Mouse (Mus musculus) liver, embryonic 15.5 days (tissue): ENCODE data around the gene Usp51. TPM values are rescaled to one million over a fixed set of nuclear protein-coding genes. Genes with fewer than 3 reads are reported as not detected.
A peak's percentile ranks its signal among the peaks of the same experiment; 100 is the strongest.
"Not testable (repeated sequence)": the region's sequence is repeated elsewhere in the genome, so short reads cannot be mapped to it uniquely, and the experiment has no call there.

ENCODE experiments used
- ATAC-seq: fragments of 200-750 bp; cut with Nextera tagmentation; 2 replicates; pipeline ENCODE4 v1.8.0; 2017; ENCODE audit warnings: moderate number of reproducible peaks, mild to moderate bottlenecking, moderate library complexity; ENCODE audit not compliant: insufficient read depth
- H3K27ac ChIP-seq: fragments of 300-500 bp; sonication (generic); replicated peaks from 2 replicates; pipeline ENCODE4 v1.5.1; 2015; ENCODE audit warnings: mild to moderate bottlenecking, inconsistent platforms
- H3K27me3 ChIP-seq: fragments of 300-500 bp; sonication (generic); 2 replicates; pipeline ENCODE4 v1.6.1; 2015; ENCODE audit warnings: mild to moderate bottlenecking, inconsistent platforms
- H3K36me3 ChIP-seq: fragments of 300-500 bp; sonication (generic); replicated peaks from 2 replicates; pipeline ENCODE4 v1.6.1; 2015; ENCODE audit warnings: moderate library complexity, mild to moderate bottlenecking, inconsistent platforms
- H3K4me1 ChIP-seq: fragments of 300-500 bp; sonication (generic); replicated peaks from 2 replicates; pipeline ENCODE4 v1.6.1; 2015; ENCODE audit warnings: inconsistent platforms
- H3K4me2 ChIP-seq: fragments of 300-500 bp; sonication (generic); 2 replicates; pipeline ENCODE4 v1.6.1; 2015; ENCODE audit warnings: moderate library complexity, mild to moderate bottlenecking, inconsistent platforms
- H3K4me3 ChIP-seq: fragments of 300-500 bp; sonication (generic); replicated peaks from 2 replicates; pipeline ENCODE4 v1.5.1; 2015; ENCODE audit warnings: mild to moderate bottlenecking, inconsistent platforms
- H3K9ac ChIP-seq: fragments of 300-500 bp; sonication (generic); 2 replicates; pipeline ENCODE4 v1.6.1; 2015; ENCODE audit warnings: moderate library complexity, mild to moderate bottlenecking, inconsistent platforms
- H3K9me3 ChIP-seq: fragments of 300-500 bp; sonication (generic); replicated peaks from 2 replicates; pipeline ENCODE4 v1.6.1; 2016; ENCODE audit warnings: inconsistent platforms
- WGBS: fragments of 180-500 bp; shearing (Covaris S2); methylation state at CpG from one replicate; pipeline ENCODE4 v1.1.7; 2015; ENCODE audit warnings: mixed read lengths; ENCODE audit not compliant: insufficient replicate concordance; 5-methylcytosine and 5-hydroxymethylcytosine counted together
- polyA plus RNA-seq: library from polyadenylated mRNA; unstranded; fragments of >200 nt; fragmentation: Nextera tagmentation; extraction: Ambion mirVana; gene quantifications from 2 replicates; pipeline ENCODE4 v1.2.1, GENCODE M21; 2015

Gene Usp51
- polyA plus RNA-seq, 1 experiment from 2014 or later, result 0.22 TPM

- not testable (repeated sequence) for H3K9me3 ChIP-seq, H3K9ac ChIP-seq, H3K4me3 ChIP-seq, H3K4me1 ChIP-seq, H3K36me3 ChIP-seq, ATAC-seq, H3K4me2 ChIP-seq, H3K27me3 ChIP-seq, H3K27ac ChIP-seq
- 60% methylated on average over 2 of the region's 3 CpGs for WGBS
Measured at GRCm38 (mm10) chrX:153025709-153026108, 19.4 kb downstream of the Usp51 start.

GRCm38 (mm10) chrX:153031547-153031946 is 25.3 kb downstream of the Usp51 start:
- not testable (repeated sequence) for H3K4me2 ChIP-seq, H3K4me1 ChIP-seq, H3K27ac ChIP-seq, H3K9ac ChIP-seq, H3K9me3 ChIP-seq, H3K36me3 ChIP-seq, ATAC-seq, H3K27me3 ChIP-seq, H3K4me3 ChIP-seq

- Histone ChIP-seq H3K9ac (no peak within 1 kb of the TSS), H3K4me3 (peak within 1 kb of the TSS; percentile 44), H3K27me3 (peaks cover 24% of the 10 kb centered on the region), H3K4me1 (no peaks in the 10 kb centered on the region), H3K27ac (no peak within 1 kb of the TSS), H3K36me3 (no peaks in the 10 kb centered on the region), H3K4me2 (peak within 1 kb of the TSS; percentile 41), H3K9me3 (no peaks in the 10 kb centered on the region)
- 14% methylated on average over 49 of the region's 49 CpGs for WGBS
- ATAC-seq, result peak; percentile 76
Measured at GRCm38 (mm10) chrX:153037087-153037971, 31.1 kb downstream of the Usp51 start, which contains the start of gene Mageh1. Gene Mageh1, minus strand, starts transcription at chrX:153037575.

- WGBS, result 20% methylated on average over 4 of the region's 22 CpGs
- H3K36me3 ChIP-seq, H3K4me1 ChIP-seq, H3K27ac ChIP-seq, H3K9me3 ChIP-seq, H3K4me3 ChIP-seq, H3K9ac ChIP-seq: not testable (repeated sequence)
- H3K27me3 ChIP-seq, result peaks cover 24% of the 10 kb centered on the region
- H3K4me2 ChIP-seq, result peak overlapping the region; percentile 41
- ATAC-seq, result peak; percentile 22
Measured at GRCm38 (mm10) chrX:153037972-153038744, 31.9 kb downstream of the Usp51 start.

Other genes starting within 250 kb of the Usp51 start
- gene Shroom2, start 237.0 kb upstream of the Usp51 start, polyA plus RNA-seq, result 0.94 and 1.2 TPM in 2 replicates
- gene Gpr143, start 224.5 kb upstream of the Usp51 start, polyA plus RNA-seq, result 0.06 TPM in 1 of 2 replicates, not detected in the other
- 6.1 and 6.6 TPM in 2 replicates for gene Mageh1, start 31.1 kb downstream of the Usp51 start, polyA plus RNA-seq
- gene Foxr2, start 112.3 kb downstream of the Usp51 start, polyA plus RNA-seq, result not detected in 2 replicates
- gene Rragb, start 133.5 kb downstream of the Usp51 start, polyA plus RNA-seq, result 0.30 and 0.37 TPM in 2 replicates
- 0.15 and 0.22 TPM in 2 replicates for gene Klf8, start 231.0 kb downstream of the Usp51 start, polyA plus RNA-seq